Mouse (Mus musculus): ENCODE measurements around the gene Mcm7.

Gene Mcm7

GRCm38 (mm10) chr5:138154390-138154789, 17.8 kb downstream of the Mcm7 start:
- DNase-seq = no peak

- DNase-seq = no peak
These were observed 33.6 kb downstream of the Mcm7 start for GRCm38 (mm10) chr5:138138585-138138984.

- DNase-seq = peak; percentile 37
These were observed 34.2 kb downstream of the Mcm7 start for GRCm38 (mm10) chr5:138137935-138138549.

GRCm38 (mm10) chr5:138137257-138137656, 35.0 kb downstream of the Mcm7 start:
- no peak for DNase-seq

GRCm38 (mm10) chr5:138132425-138133064, 39.7 kb downstream of the Mcm7 start:
- DNase-seq = no peak

GRCm38 (mm10) chr5:138118041-138118440, 54.2 kb downstream of the Mcm7 start:
- DNase-seq = no peak

- DNase-seq = no peak
These were observed 54.8 kb downstream of the Mcm7 start for GRCm38 (mm10) chr5:138117199-138118015.

GRCm38 (mm10) chr5:138116255-138117198, 55.7 kb downstream of the Mcm7 start, which contains the start of gene Zscan21:
Gene Zscan21 (plus strand): TSS chr5:138116903.
- DNase-seq = peak; percentile 89

Data from thymus, postnatal 25 days (tissue).